Mouse (Mus musculus) neural tube, embryonic 13.5 days (tissue): ENCODE results near the gene Dync1h1. TPM values are rescaled to one million over a fixed set of nuclear protein-coding genes. Genes with fewer than 3 reads are reported as not detected.
"Not testable (repeated sequence)": the region's sequence is repeated elsewhere in the genome, so short reads cannot be mapped to it uniquely, and the experiment has no call there.

Experiments
- ATAC-seq: fragments of 200-750 bp; cut with Nextera tagmentation; 2 replicates; pipeline ENCODE4 v1.8.0; 2017; ENCODE audit warnings: low read depth, mild to moderate bottlenecking, moderate TSS enrichment, moderate library complexity
- H3K27ac ChIP-seq: fragments of 300-500 bp; sonication (generic); replicated peaks from 2 replicates; pipeline ENCODE4 v1.5.1; 2015; ENCODE audit warnings: moderate library complexity, mild to moderate bottlenecking, inconsistent platforms
- H3K27me3 ChIP-seq: fragments of 300-500 bp; sonication (generic); 2 replicates; pipeline ENCODE4 v1.6.1; 2015; ENCODE audit warnings: mild to moderate bottlenecking, inconsistent platforms
- H3K36me3 ChIP-seq: fragments of 300-500 bp; sonication (generic); 2 replicates; pipeline ENCODE4 v1.6.1; 2015; ENCODE audit warnings: mild to moderate bottlenecking, inconsistent platforms
- H3K4me1 ChIP-seq: fragments of 300-500 bp; sonication (generic); replicated peaks from 2 replicates; pipeline ENCODE4 v1.6.1; 2015; ENCODE audit warnings: inconsistent platforms
- H3K4me2 ChIP-seq: fragments of 300-500 bp; sonication (generic); 2 replicates; pipeline ENCODE4 v1.6.1; 2015; ENCODE audit warnings: inconsistent platforms, mild to moderate bottlenecking, moderate library complexity
- H3K4me3 ChIP-seq: fragments of 300-500 bp; sonication (generic); 2 replicates; pipeline ENCODE4 v1.5.1; 2015; ENCODE audit warnings: mild to moderate bottlenecking, inconsistent platforms
- H3K9ac ChIP-seq: fragments of 300-500 bp; sonication (generic); 2 replicates; pipeline ENCODE4 v1.6.1; 2015; ENCODE audit warnings: moderate library complexity, mild to moderate bottlenecking, inconsistent platforms
- H3K9me3 ChIP-seq: fragments of 300-500 bp; sonication (generic); 2 replicates; pipeline ENCODE4 v1.6.1; 2016; ENCODE audit warnings: inconsistent platforms
- WGBS: fragments of 180-500 bp; shearing (Covaris S2); methylation state at CpG from one replicate; pipeline ENCODE4 v1.1.7; 2015; 5-methylcytosine and 5-hydroxymethylcytosine counted together
- polyA plus RNA-seq: library from polyadenylated mRNA; unstranded; fragments of >200 nt; fragmentation: Nextera tagmentation; extraction: Ambion mirVana; gene quantifications from 2 replicates; pipeline ENCODE4 v1.2.1, GENCODE M21; 2015

Gene Dync1h1
- polyA plus RNA-seq, 1 experiment from 2014 or later: 73.6 TPM

DNA sequence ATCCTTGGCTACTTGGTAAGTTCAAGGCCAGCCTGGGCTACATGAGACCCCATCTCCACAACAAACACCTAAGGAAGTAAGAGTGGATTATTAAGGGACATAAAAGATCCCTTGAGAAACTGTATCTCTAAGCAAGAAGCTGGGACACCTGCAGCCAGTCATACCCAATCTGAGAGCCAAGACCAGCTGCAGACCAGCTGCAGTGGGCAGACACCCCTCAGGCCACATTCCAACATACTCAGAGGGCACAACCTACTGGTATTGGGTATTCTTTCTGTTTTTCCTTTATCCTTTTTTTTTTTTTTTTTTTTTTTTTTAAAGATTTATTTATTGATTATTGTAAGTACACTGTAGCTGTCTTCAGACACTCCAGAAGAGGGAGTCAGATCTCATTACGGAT lies 82.3 kb downstream of the Dync1h1 start:
- no peak overlapping the region for H3K27ac ChIP-seq
- no peak for ATAC-seq
- no peaks in the 10 kb centered on the region for H3K9me3 ChIP-seq
- H3K4me2 ChIP-seq: no peak overlapping the region
- peaks cover 6% of the 10 kb centered on the region; the same call in 1 of the 2 replicates for H3K4me1 ChIP-seq
- H3K36me3 ChIP-seq: peaks cover 18% of the 10 kb centered on the region
- WGBS: no CpG with 5 or more reads among the region's 1 CpGs
- H3K27me3 ChIP-seq: no peaks in the 10 kb centered on the region
- no peak overlapping the region for H3K9ac ChIP-seq
- no peak overlapping the region for H3K4me3 ChIP-seq

DNA sequence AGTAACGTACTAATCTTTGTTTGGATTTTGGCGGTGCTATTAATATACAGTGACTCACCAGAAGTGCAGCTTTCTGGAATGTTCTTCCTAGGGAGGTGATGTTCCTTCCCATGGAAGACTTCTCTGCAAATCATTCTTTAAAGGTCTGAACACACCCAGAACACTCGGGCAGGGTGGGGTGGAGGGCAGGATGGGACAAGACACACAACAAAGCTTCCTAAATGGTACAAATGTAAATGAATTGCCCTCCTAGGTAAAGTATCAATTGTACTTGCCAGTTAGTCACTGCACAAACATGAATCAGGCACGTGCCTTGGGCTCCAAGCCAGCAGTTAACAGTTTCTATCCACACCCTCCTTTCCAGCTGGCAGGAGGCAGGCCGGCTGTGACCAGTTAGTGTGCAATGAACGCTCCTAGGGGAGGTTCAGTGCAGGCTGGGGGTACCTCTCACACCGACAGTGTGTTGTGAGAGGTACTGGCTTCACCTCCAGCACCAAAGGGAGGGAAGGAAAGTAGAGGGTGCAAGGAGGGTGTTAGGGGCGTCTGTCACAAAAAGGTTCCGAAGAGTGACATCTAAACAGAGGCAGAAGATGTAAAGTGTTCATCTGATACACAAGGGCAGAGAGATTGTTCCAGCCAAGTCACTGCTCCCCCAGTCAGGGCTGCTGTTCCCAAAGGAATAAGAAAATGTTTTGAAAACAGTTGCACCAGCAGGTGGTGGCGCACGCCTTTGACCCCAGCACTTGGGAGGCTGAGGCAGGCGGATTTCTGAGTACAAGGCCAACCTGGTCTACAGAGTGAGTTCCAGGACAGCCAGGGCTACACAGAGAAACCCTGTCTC lies 86.9 kb downstream of the Dync1h1 start:
- Histone ChIP-seq H3K27ac (peak overlapping the region; percentile 46; the same call in 1 of the 2 replicates), H3K4me1 (peaks cover 10% of the 10 kb centered on the region; the same call in 1 of the 2 replicates), H3K36me3 (peaks cover 54% of the 10 kb centered on the region), H3K27me3 (no peaks in the 10 kb centered on the region), H3K4me3 (no peak overlapping the region), H3K9me3 (no peaks in the 10 kb centered on the region), H3K9ac (no peak overlapping the region), H3K4me2 (no peak overlapping the region)
- ATAC-seq: peak; percentile 40; the same call in 1 of the 2 replicates
- 66% methylated on average over 12 of the region's 12 CpGs for WGBS

DNA sequence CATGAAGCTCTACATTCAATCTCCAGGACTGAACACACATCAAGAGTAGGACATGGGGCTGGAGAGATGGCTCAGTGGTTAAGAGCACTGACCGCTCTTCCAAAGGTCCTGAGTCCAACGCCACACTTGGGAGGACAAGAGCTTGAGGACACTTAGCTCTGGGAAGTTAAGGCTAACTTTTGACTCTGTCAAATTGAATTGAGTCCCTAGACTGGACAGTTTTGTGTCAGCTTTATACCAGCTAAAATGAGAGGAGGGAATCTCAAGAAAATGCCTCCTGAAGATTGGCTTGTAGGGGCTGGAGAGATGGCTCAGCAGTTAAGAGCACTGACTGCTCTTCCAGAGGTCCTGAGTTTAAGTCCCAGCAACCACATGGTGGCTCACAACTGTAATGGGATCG lies 87.7 kb downstream of the Dync1h1 start:
- not testable (repeated sequence) for H3K4me2 ChIP-seq, H3K9ac ChIP-seq, H3K9me3 ChIP-seq, H3K27ac ChIP-seq, H3K27me3 ChIP-seq, H3K4me3 ChIP-seq, ATAC-seq
- Histone ChIP-seq H3K4me1 (peaks cover 16% of the 10 kb centered on the region), H3K36me3 (peaks cover 61% of the 10 kb centered on the region)
- 97% methylated on average over 3 of the region's 3 CpGs for whole genome bisulfite sequencing

DNA sequence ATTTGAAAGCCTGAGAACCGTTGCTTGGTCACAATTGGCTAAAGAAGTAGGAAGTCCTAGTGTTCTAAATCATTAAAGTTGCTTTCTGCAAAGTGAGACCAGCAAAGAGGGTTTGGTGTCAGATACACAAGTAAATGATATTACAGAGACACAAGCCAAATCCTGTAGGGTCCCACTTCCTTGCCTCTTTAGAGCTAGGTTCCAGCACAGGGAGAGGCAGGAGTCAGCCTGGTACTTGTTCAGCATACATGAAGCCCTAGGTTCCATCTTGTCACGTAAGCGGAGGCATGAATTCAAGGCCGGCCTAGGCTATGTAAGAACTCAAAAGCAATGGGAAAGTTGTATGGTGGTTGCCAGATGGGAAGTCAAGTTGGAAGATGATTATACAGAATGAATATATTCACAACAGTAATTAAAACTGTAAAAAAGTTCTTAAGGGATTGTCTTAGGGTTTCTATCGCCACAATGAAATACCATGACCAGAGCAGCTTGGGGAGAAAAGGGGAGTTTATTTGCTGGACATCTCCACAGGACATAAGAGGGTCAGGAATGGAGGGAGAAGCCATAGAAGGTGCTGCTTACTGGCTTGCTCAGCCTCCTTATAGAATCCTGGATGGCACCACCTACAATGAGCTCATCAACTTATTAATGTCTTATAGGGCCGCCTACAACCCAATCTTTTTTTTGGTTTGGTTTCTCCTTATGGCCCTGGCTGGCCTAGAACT lies 88.8 kb downstream of the Dync1h1 start:
- no peak overlapping the region for H3K27ac ChIP-seq
- peaks cover 25% of the 10 kb centered on the region for H3K4me1 ChIP-seq
- H3K36me3 ChIP-seq: peaks cover 70% of the 10 kb centered on the region
- no peak overlapping the region for H3K9ac ChIP-seq
- no peak overlapping the region for H3K4me3 ChIP-seq
- no peaks in the 10 kb centered on the region for H3K27me3 ChIP-seq
- ATAC-seq: no peak
- H3K4me2 ChIP-seq: no peak overlapping the region
- 84% methylated on average over 6 of the region's 6 CpGs for WGBS
- H3K9me3 ChIP-seq: no peaks in the 10 kb centered on the region

DNA sequence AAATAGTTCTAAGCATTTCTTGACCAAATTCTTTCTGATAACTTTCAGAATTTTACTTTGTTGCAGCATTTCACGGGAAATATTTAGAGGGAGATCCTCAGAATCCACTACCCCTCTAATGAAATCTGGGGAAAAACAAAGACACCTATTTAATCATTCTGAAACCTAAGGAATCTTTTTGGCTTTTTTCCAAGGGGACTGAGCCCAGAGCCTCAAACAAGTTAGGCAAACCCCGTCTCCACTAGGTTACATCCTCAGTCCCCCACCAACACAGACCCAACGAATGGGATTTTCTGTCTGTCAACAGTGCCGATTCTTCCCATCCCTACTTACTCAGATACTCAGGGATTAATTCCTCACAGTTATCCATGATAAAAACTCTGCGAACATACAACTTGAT lies 92.1 kb downstream of the Dync1h1 start:
- H3K9me3 ChIP-seq, H3K4me3 ChIP-seq, H3K27ac ChIP-seq, H3K27me3 ChIP-seq, H3K4me2 ChIP-seq, H3K9ac ChIP-seq, ATAC-seq: not testable (repeated sequence)
- WGBS: 78% methylated on average over 5 of the region's 5 CpGs
- H3K36me3 ChIP-seq: peaks cover 54% of the 10 kb centered on the region
- H3K4me1 ChIP-seq: peaks cover 24% of the 10 kb centered on the region

DNA sequence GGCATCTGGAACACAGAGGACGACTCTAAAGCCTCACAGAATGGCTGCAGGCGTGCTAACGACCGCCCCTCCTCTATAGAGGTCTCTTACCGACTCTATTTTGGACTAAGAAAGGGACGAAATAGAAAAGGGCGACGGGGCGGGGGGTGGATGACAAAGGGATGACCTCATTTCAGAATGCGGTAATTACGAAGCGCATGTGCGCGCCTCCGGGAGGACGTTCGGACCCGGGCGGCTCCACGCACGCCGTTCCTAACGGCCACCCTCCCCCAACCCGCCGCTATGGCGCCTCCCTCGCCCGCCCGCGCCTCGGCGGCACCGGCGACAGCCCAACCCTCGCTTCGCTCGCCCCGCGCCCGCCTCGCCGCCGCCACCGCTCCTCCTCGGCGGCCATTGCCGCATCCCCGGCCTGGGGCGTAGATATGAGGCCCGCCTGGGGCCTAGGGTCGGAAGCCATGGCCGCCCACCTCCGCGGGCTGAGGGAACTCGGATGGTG lies 94.5 kb downstream of the Dync1h1 start:
- H3K9ac ChIP-seq: peak overlapping the region; percentile 99
- H3K27ac ChIP-seq: peak overlapping the region; percentile 98
- peak; percentile 71 for ATAC-seq
- H3K4me1 ChIP-seq: peaks cover 24% of the 10 kb centered on the region
- H3K9me3 ChIP-seq: no peaks in the 10 kb centered on the region
- peak overlapping the region; percentile 67 for H3K4me2 ChIP-seq
- 0% methylated on average over 55 of the region's 55 CpGs for WGBS
- no peaks in the 10 kb centered on the region for H3K27me3 ChIP-seq
- H3K4me3 ChIP-seq: peak overlapping the region; percentile 91
- peaks cover 32% of the 10 kb centered on the region for H3K36me3 ChIP-seq

DNA sequence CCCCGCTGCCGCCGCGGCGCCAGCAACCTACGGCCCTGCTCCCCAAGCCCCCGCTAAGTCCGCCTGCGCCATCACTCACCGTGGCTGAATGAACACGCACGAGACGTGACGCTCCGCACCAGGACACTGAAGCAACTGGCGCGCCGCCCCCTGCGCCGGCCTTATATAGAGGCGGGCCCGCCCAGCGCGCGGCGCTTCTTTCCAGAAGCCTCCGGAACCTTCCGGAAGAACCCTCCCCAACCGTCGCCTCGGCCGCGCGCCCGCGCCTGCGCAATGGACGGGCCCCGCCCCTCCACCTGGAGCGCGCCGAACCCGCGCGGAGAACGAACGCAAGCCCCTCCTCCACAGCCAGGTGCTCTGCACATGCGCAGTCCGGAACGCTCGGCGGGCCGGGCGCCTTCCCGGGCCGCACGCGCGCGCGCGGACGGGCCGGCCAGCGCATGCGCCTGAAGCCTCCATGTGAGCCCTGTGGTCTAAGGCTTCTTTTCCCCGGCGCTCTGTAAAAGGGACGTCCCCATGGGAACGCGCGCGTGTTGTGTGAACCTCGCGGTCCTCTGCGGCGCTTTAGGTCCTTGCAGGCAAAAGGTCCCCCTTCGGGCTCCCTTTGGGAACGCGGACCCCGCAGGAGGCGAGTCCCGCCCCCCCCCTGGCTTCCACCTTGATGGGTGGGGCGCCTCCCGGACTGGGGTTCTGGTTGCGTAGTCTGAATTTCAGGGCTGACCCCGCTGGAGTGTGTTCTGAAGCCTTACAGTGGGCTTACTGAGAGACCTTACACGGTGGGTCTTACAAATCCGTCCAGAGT lies 95.1 kb downstream of the Dync1h1 start:
- H3K9me3 ChIP-seq: no peaks in the 10 kb centered on the region
- peak overlapping the region; percentile 91 for H3K4me3 ChIP-seq
- H3K4me1 ChIP-seq: peaks cover 24% of the 10 kb centered on the region
- no peaks in the 10 kb centered on the region for H3K27me3 ChIP-seq
- peak overlapping the region; percentile 99 for H3K9ac ChIP-seq
- peak overlapping the region; percentile 68 for H3K4me2 ChIP-seq
- H3K27ac ChIP-seq: peak overlapping the region; percentile 98
- peaks cover 30% of the 10 kb centered on the region for H3K36me3 ChIP-seq
- peak; percentile 96 for ATAC-seq
- under 1% methylated on average over 89 of the region's 89 CpGs for WGBS

DNA sequence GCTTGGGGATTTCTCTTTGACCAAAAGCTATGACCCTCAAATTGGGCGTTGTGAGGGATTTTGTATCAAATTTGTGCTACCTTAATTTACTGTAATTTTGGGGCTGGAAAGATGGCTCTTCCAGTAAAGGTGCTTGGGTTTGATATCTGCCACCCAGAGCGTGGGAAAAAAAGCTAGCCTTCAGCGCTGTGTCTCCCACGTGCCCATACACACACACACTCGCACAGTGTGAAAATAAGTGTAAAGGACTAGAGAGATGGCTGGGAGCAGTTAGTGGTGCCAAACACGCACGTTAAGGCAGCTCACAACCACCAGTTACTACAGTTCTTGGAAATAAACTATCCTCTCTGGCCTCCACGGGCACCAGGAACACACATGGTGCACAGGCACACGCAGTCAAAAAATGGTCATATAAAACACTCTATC lies 95.7 kb downstream of the Dync1h1 start:
- H3K9me3 ChIP-seq: no peaks in the 10 kb centered on the region
- H3K36me3 ChIP-seq: peaks cover 24% of the 10 kb centered on the region
- H3K27ac ChIP-seq: peak overlapping the region; percentile 93
- peak; percentile 19; the same call in 1 of the 2 replicates for ATAC-seq
- H3K27me3 ChIP-seq: no peaks in the 10 kb centered on the region
- peak overlapping the region; percentile 91 for H3K4me3 ChIP-seq
- peaks cover 24% of the 10 kb centered on the region for H3K4me1 ChIP-seq
- peak overlapping the region; percentile 82 for H3K9ac ChIP-seq
- peak overlapping the region; percentile 68 for H3K4me2 ChIP-seq
- WGBS: 54% methylated on average over 9 of the region's 9 CpGs

DNA sequence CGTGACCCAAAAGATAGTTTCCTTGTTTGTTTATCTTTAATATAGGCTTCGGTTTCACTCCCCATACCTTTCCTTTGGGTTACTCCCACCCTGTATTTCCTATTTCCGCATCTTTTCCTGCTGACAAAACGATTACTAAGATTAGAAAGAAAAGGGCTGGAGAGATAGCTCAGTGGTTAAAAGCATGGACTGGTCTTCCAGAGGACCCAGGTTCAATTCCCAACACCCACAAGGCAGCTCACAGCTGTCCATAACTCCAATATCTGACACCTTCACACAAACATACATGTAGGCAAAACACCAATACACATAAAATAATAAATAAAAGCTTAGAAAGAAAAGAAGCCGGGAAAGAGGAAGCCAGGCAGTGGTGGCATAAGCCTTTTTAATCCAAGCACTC lies 96.2 kb downstream of the Dync1h1 start:
- Histone ChIP-seq H3K9ac (no peak overlapping the region), H3K27ac (no peak overlapping the region), H3K4me3 (no peak overlapping the region), H3K4me2 (no peak overlapping the region), H3K4me1 (peaks cover 24% of the 10 kb centered on the region), H3K36me3 (peaks cover 21% of the 10 kb centered on the region), H3K27me3 (no peaks in the 10 kb centered on the region), H3K9me3 (no peaks in the 10 kb centered on the region)
- no peak for ATAC-seq
- 79% methylated on average over 5 of the region's 5 CpGs for WGBS

DNA sequence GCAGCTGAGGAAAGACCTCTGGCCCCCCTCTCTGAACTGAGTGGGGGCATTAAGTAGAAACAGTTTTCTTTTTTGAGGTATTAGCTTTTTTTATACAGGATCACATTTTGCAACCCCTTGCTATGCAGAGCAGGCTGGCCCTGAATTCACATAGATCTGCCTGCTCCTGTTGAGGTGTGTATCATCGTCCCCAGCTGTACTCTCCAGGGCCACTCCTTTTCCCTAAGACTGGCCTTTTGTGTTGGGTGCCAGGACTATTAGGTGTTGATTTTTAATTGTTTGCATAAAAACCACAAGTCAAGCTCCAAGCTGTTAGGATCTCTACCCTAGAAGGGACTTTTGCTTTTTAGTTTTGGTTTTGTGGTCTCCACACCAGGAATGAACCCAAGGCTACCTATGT lies 96.8 kb downstream of the Dync1h1 start:
- Histone ChIP-seq H3K4me1 (peaks cover 21% of the 10 kb centered on the region), H3K9me3 (no peaks in the 10 kb centered on the region), H3K9ac (no peak overlapping the region), H3K36me3 (peaks cover 16% of the 10 kb centered on the region), H3K27me3 (no peaks in the 10 kb centered on the region), H3K27ac (no peak overlapping the region), H3K4me2 (no peak overlapping the region), H3K4me3 (no peak overlapping the region)
- 82% methylated on average over 1 of the region's 1 CpGs for WGBS
- no peak for ATAC-seq

DNA sequence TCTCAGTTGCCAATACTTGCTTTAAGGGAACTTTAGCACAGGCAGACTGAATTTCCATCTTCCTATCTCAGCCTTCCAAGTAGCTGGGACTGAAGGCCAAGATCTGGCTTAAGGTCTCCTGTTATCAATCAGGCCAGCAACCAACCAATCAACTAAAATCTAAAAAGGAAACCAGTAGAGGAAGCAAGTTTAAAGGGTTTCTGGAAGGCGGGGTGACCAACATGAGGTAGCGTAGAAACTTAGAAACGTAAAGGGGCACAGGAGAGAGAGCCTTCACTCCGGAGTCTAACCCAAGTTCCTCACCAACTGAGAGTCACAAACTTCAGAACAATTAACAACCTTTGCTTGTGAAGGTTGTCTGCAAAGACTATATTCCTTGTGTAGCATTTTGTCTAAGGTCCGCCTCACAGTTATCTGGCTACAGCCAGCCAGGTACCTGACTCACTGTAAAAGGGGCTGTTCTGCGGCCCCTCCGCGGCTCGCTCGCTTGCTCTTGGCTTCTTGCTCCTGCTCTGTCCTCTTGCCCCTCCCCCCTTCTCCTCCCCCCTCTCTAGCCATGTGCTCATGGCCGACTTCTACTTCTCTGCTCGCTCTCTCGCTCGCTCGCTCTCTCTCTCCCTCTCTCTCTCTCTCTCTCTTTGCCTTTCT lies 97.4 kb downstream of the Dync1h1 start:
- ATAC-seq: no peak
- H3K4me2 ChIP-seq: no peak overlapping the region
- H3K9ac ChIP-seq: 0 out of 2 replicates have a peak overlapping the region, but pooled peaks have one; percentile 8
- 43% methylated on average over 15 of the region's 15 CpGs for WGBS
- no peak overlapping the region for H3K27ac ChIP-seq
- H3K4me1 ChIP-seq: peaks cover 17% of the 10 kb centered on the region
- H3K36me3 ChIP-seq: peaks cover 12% of the 10 kb centered on the region
- no peak overlapping the region for H3K4me3 ChIP-seq
- H3K9me3 ChIP-seq: no peaks in the 10 kb centered on the region
- no peaks in the 10 kb centered on the region for H3K27me3 ChIP-seq
